Mouse (Mus musculus): Measurements from ENCODE around the gene Phf13.
A peak's percentile ranks its signal among the peaks of the same experiment; 100 is the strongest.

GRCm38 (mm10) chr4:151981363-151981762 is 14.7 kb downstream of the Phf13 start:
- peak; percentile 99; the same call in 1 of the 2 replicates for TF ChIP-seq CTCF (conservative IDR thresholded peaks at IDR 0.05; ENCODE audit: insufficient read depth, insufficient read length, low read depth, low read length)
- TF ChIP-seq POLR2A (IDR thresholded peaks at IDR 0.05; ENCODE audit: low read depth, low read length), result no peak
